8 mouse cellular contexts compared by ENCODE assay signal in the genomic region with DNA sequence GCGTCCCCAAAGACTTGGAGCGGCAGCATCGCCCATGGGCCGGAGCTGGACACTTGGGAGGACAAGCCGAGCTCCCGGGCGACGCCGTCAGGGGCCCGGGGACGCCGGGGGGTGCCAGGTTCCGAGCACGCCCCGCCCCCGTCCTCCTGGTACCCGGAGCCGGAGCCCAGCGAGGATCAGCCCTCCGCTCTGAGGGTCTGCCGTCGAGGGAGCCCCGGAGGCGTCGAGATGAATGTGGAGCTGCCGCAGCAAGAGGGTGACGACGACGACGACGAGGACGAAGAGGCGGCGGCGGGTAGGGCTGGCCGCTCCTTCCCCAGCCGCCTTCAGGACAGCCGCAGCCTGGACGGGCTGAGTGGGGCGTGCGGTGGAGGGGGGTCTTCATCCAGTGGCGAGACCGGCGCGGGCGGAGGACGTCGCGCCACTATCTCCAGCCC. TPM values are rescaled to one million over a fixed set of nuclear protein-coding genes. Genes with fewer than 3 reads are reported as not detected.
DNase-seq lines count a peak whose midpoint lies in the region; ATAC-seq and TF ChIP-seq lines count a peak whose summit lies in the region.

No protein-coding gene starts in this region.

- H3K27me3 ChIP-seq in heart, embryonic 14.5 days (ENCODE audit: control insufficient read depth, insufficient read depth, low read length) = no peaks in the 10 kb centered on the region
- H3K27me3 ChIP-seq in CH12.LX (replicated peaks) = peaks cover 3% of the 10 kb centered on the region
- H3K27me3 ChIP-seq in hindbrain, embryonic 10.5 days (ENCODE audit: insufficient read depth, poor library complexity, severe bottlenecking) = peaks cover 8% of the 10 kb centered on the region; the same call in 1 of the 2 replicates
- H3K27me3 ChIP-seq in liver, embryonic 14.5 days (ENCODE audit: control insufficient read depth, insufficient read depth, low read length) = no peaks in the 10 kb centered on the region

- TF ChIP-seq EP300 in CH12.LX (IDR thresholded peaks at IDR 0.05; ENCODE audit: low read length) = no peak
- no peak for TF ChIP-seq EP300 in liver, embryonic 14.5 days (IDR thresholded peaks at IDR 0.05; ENCODE audit: low read depth)

- H3K9me3 ChIP-seq in heart, embryonic 14.5 days (ENCODE audit: control insufficient read depth, low read length) = no peaks in the 10 kb centered on the region
- H3K9me3 ChIP-seq in CH12.LX (replicated peaks; ENCODE audit: low read length) = no peaks in the 10 kb centered on the region
- H3K9me3 ChIP-seq in hindbrain, embryonic 10.5 days = no peaks in the 10 kb centered on the region
- no peaks in the 10 kb centered on the region for H3K9me3 ChIP-seq in liver, embryonic 14.5 days (ENCODE audit: control insufficient read depth, low read length)

- no peak for TF ChIP-seq RAD21 in CH12.LX (IDR thresholded peaks at IDR 0.05; ENCODE audit: low read depth, low read length)

- no peak for DNase-seq in heart, adult 11 months
- no peak for DNase-seq in CH12.LX (ENCODE audit: extremely low read depth)
- no peak for DNase-seq in hindbrain, embryonic 10.5 days (ENCODE audit: low spot score)
- DNase-seq in liver, embryonic 14.5 days (ENCODE audit: low read depth in 3 of 3, low spot score in 3 of 3) = no peak
- DNase-seq in testis, postnatal 10 days (ENCODE audit: low spot score) = peak; percentile 80
- DNase-seq in ovary, adult 18-20 months (ENCODE audit: low spot score) = no peak

- ATAC-seq in heart, embryonic 14.5 days (ENCODE audit: insufficient number of reproducible peaks, insufficient read depth, low FRiP score, low read depth) = peak; percentile 20
- ATAC-seq in liver, embryonic 14.5 days (ENCODE audit: insufficient read depth) = peak; percentile 7; the same call in 1 of the 2 replicates

- TF ChIP-seq CTCF in CH12.LX (conservative IDR thresholded peaks at IDR 0.05 in 1 of 2, IDR thresholded peaks at IDR 0.05 in 1 of 2; ENCODE audit: low read depth in 2 of 2, low read length in 2 of 2) = no peak
- no peak for TF ChIP-seq CTCF in bone marrow, adult 2 months (IDR thresholded peaks at IDR 0.05; ENCODE audit: control insufficient read depth, insufficient read depth, low read length)
- TF ChIP-seq CTCF in liver, embryonic 14.5 days (IDR thresholded peaks at IDR 0.05; ENCODE audit: low read depth) = no peak

- peak overlapping the region; percentile 93 for H3K9ac ChIP-seq in heart, embryonic 14.5 days (ENCODE audit: low read length)
- H3K9ac ChIP-seq in CH12.LX (ENCODE audit: insufficient read depth, low read depth) = peak overlapping the region; percentile 92
- H3K9ac ChIP-seq in liver, embryonic 14.5 days (replicated peaks) = peak overlapping the region; percentile 88

- WGBS in heart, embryonic 14.5 days = 0% methylated on average over 48 of the region's 49 CpGs
- WGBS in bone marrow, adult 2 months = under 1% methylated on average over 49 of the region's 49 CpGs
- WGBS in hindbrain, embryonic 10.5 days = under 1% methylated on average over 49 of the region's 49 CpGs
- under 1% methylated on average over 48 of the region's 49 CpGs for WGBS in liver, embryonic 14.5 days (ENCODE audit: insufficient replicate concordance)

- H3K27ac ChIP-seq in heart, embryonic 14.5 days (replicated peaks in 1 of 2; ENCODE audit: control insufficient read depth in 1 of 2, insufficient read depth in 1 of 2, low read depth in 2 of 2, low read length in 2 of 2) = peak overlapping the region; percentile 75 to 95
- H3K27ac ChIP-seq in CH12.LX (ENCODE audit: insufficient read depth, low read depth) = peak overlapping the region; percentile 53
- peak overlapping the region; percentile 97 for H3K27ac ChIP-seq in bone marrow, adult 2 months (ENCODE audit: control insufficient read depth, insufficient read depth, low read depth, low read length, poor library complexity)
- peak overlapping the region; percentile 93 for H3K27ac ChIP-seq in hindbrain, embryonic 10.5 days
- peak overlapping the region; percentile 45 for H3K27ac ChIP-seq in liver, embryonic 14.5 days

- in situ Hi-C loops in CH12.LX (cut with MboI; ENCODE audit: low pct_ligation_motif_present, low pct_unique_long_range_greater_than_20kb, low sequenced_read_pairs) = loop anchor here (5.0 kb wide), 1 partner anchor 57 kb away; no protein-coding TSS in a partner anchor

- dilution Hi-C loops in CH12.LX (cut with MboI; ENCODE audit: extremely low pct_ligation_motif_present, extremely low pct_unique_long_range_greater_than_20kb, low sequenced_read_pairs) = no loop called here

- TF ChIP-seq POLR2A in CH12.LX (IDR thresholded peaks at IDR 0.05; ENCODE audit: low read depth, low read length) = no peak
- TF ChIP-seq POLR2A in bone marrow, adult 2 months (IDR thresholded peaks at IDR 0.05; ENCODE audit: borderline replicate concordance, control insufficient read depth, low read depth, low read length) = no peak

- H3K36me3 ChIP-seq in heart, embryonic 14.5 days (ENCODE audit: control insufficient read depth, insufficient read depth, low read length) = no peaks in the 10 kb centered on the region
- peaks cover 0 to 10% of the 10 kb centered on the region in 2 experiments for H3K36me3 ChIP-seq in CH12.LX (replicated peaks in 1 of 2; ENCODE audit: control insufficient read depth in 1 of 2, insufficient read depth in 1 of 2, low read length in 1 of 2)
- no peaks in the 10 kb centered on the region for H3K36me3 ChIP-seq in hindbrain, embryonic 10.5 days
- H3K36me3 ChIP-seq in liver, embryonic 14.5 days (replicated peaks; ENCODE audit: control insufficient read depth, insufficient read depth, low read depth) = no peaks in the 10 kb centered on the region

- peak overlapping the region; percentile 73 to 95 for H3K4me3 ChIP-seq in heart, embryonic 14.5 days (ENCODE audit: control insufficient read depth in 1 of 2, insufficient read depth in 1 of 2, low read depth in 1 of 2, low read length in 2 of 2)
- peak overlapping the region; percentile 77 to 87 (median 87) for H3K4me3 ChIP-seq in CH12.LX (replicated peaks in 1 of 3; ENCODE audit: low read depth in 2 of 3, low read length in 2 of 3, poor library complexity in 1 of 3)
- peak overlapping the region; percentile 88 for H3K4me3 ChIP-seq in bone marrow, adult 2 months (replicated peaks; ENCODE audit: control insufficient read depth, low read depth, low read length)
- H3K4me3 ChIP-seq in hindbrain, embryonic 10.5 days = peak overlapping the region; percentile 83
- H3K4me3 ChIP-seq in liver, embryonic 14.5 days (ENCODE audit: insufficient read depth in 1 of 2, low read depth in 2 of 2, low read length in 2 of 2) = peak overlapping the region; percentile 77 to 80

- H3K4me2 ChIP-seq in heart, embryonic 14.5 days (ENCODE audit: low read length) = peak overlapping the region; percentile 84
- H3K4me2 ChIP-seq in CH12.LX (ENCODE audit: insufficient read depth, low read depth, poor library complexity, severe bottlenecking) = peak overlapping the region; percentile 64
- H3K4me2 ChIP-seq in liver, embryonic 14.5 days (ENCODE audit: low read depth) = peak overlapping the region; percentile 97

- no peaks in the 10 kb centered on the region; the same call in none of the 2 replicates for H3K79me2 ChIP-seq in CH12.LX (replicated peaks; ENCODE audit: control insufficient read depth, extremely low read depth, insufficient read depth, poor library complexity, severe bottlenecking)

- H3K4me1 ChIP-seq in heart, embryonic 14.5 days (ENCODE audit: control insufficient read depth in 2 of 2, insufficient read depth in 2 of 2, low read length in 2 of 2) = peaks cover 13 to 28% of the 10 kb centered on the region in 2 experiments
- H3K4me1 ChIP-seq in CH12.LX (ENCODE audit: control insufficient read depth in 1 of 2, insufficient read depth in 2 of 2) = peaks cover 0 to 34% of the 10 kb centered on the region in 2 experiments; a peak in 2 of 4 replicates
- peaks cover 6% of the 10 kb centered on the region; the same call in 1 of the 2 replicates for H3K4me1 ChIP-seq in bone marrow, adult 2 months (ENCODE audit: control insufficient read depth, insufficient read depth, low read length)
- H3K4me1 ChIP-seq in hindbrain, embryonic 10.5 days (replicated peaks) = peaks cover 47% of the 10 kb centered on the region
- H3K4me1 ChIP-seq in liver, embryonic 14.5 days (replicated peaks; ENCODE audit: control insufficient read depth in 2 of 2, insufficient read depth in 2 of 2, low read length in 1 of 2) = peaks cover 7 to 26% of the 10 kb centered on the region in 2 experiments

RNA-seq across cellular contexts. Expression of a gene that starts 0.5 kb away (rescaled TPM):
- 13.0 and 14.1 TPM in 2 replicates for polyA plus RNA-seq in heart, embryonic 14.5 days (2014; fragmentation: Nextera tagmentation; extraction: Ambion mirVana)
- total RNA-seq in CH12.LX (2012; rRNA removed) (9.7 and 11.1 TPM in 2 replicates), CH12.LX (2014; rRNA removed) (5.1 and 7.3 TPM in 2 replicates)
- polyA plus RNA-seq in CH12.LX (2012; ENCODE audit: insufficient read length, low read depth) = 5.4 and 6.2 TPM in 2 replicates
- 16.4 and 18.4 TPM in 2 replicates for polyA plus RNA-seq in bone marrow, adult 2 months (2011; ENCODE audit: insufficient read depth, insufficient read length, low replicate concordance, missing spikeins)
- polyA plus RNA-seq in hindbrain, embryonic 10.5 days (2016; fragmentation: Nextera tagmentation; extraction: Ambion mirVana) = 8.5 and 12.6 TPM in 2 replicates
- 3.0 and 3.4 TPM in 2 replicates for polyA plus RNA-seq in liver, embryonic 14.5 days (2012; rRNA removed)
- 2.2 and 3.0 TPM in 2 replicates for polyA plus RNA-seq in liver, embryonic 14.5 days (2014; fragmentation: Nextera tagmentation; extraction: Ambion mirVana)

RNA-seq across cellular contexts. Expression of a gene that starts 10.6 kb away (rescaled TPM):
- 33.5 and 34.4 TPM in 2 replicates for polyA plus RNA-seq in heart, embryonic 14.5 days (2014; fragmentation: Nextera tagmentation; extraction: Ambion mirVana)
- total RNA-seq in CH12.LX (2012; rRNA removed) (24.4 and 30.1 TPM in 2 replicates), CH12.LX (2014; rRNA removed) (20.3 and 31.3 TPM in 2 replicates)
- polyA plus RNA-seq in CH12.LX (2012; ENCODE audit: insufficient read length, low read depth) = 13.4 and 22.6 TPM in 2 replicates
- polyA plus RNA-seq in bone marrow, adult 2 months (2011; ENCODE audit: insufficient read depth, insufficient read length, low replicate concordance, missing spikeins) = 16.3 and 31.0 TPM in 2 replicates
- 56.6 and 57.6 TPM in 2 replicates for polyA plus RNA-seq in hindbrain, embryonic 10.5 days (2016; fragmentation: Nextera tagmentation; extraction: Ambion mirVana)
- 12.0 and 18.0 TPM in 2 replicates for polyA plus RNA-seq in liver, embryonic 14.5 days (2012; rRNA removed)
- polyA plus RNA-seq in liver, embryonic 14.5 days (2014; fragmentation: Nextera tagmentation; extraction: Ambion mirVana) = 21.9 and 29.3 TPM in 2 replicates

RNA-seq across cellular contexts. Expression of a gene that starts 14.5 kb away (rescaled TPM):
- polyA plus RNA-seq in heart, embryonic 14.5 days (2014; fragmentation: Nextera tagmentation; extraction: Ambion mirVana) = 61.7 and 64.8 TPM in 2 replicates
- total RNA-seq in CH12.LX (2012; rRNA removed) (170 and 177 TPM in 2 replicates), CH12.LX (2014; rRNA removed) (181 and 190 TPM in 2 replicates)
- polyA plus RNA-seq in CH12.LX (2012; ENCODE audit: insufficient read length, low read depth) = 178 and 200 TPM in 2 replicates
- 53.2 and 100 TPM in 2 replicates for polyA plus RNA-seq in bone marrow, adult 2 months (2011; ENCODE audit: insufficient read depth, insufficient read length, low replicate concordance, missing spikeins)
- 184 and 228 TPM in 2 replicates for polyA plus RNA-seq in hindbrain, embryonic 10.5 days (2016; fragmentation: Nextera tagmentation; extraction: Ambion mirVana)
- polyA plus RNA-seq in liver, embryonic 14.5 days (2012; rRNA removed) = 65.6 and 78.6 TPM in 2 replicates
- polyA plus RNA-seq in liver, embryonic 14.5 days (2014; fragmentation: Nextera tagmentation; extraction: Ambion mirVana) = 90.8 and 94.3 TPM in 2 replicates

RNA-seq across cellular contexts. Expression of a gene that starts 28.3 kb away (rescaled TPM):
- 81.5 and 93.9 TPM in 2 replicates for polyA plus RNA-seq in heart, embryonic 14.5 days (2014; fragmentation: Nextera tagmentation; extraction: Ambion mirVana)
- total RNA-seq in CH12.LX (2012; rRNA removed) = 8.0 and 8.2 TPM in 2 replicates
- 1.3 and 1.4 TPM in 2 replicates for total RNA-seq in CH12.LX (2014; rRNA removed)
- polyA plus RNA-seq in CH12.LX (2012; ENCODE audit: insufficient read length, low read depth) = 26.0 and 26.7 TPM in 2 replicates
- polyA plus RNA-seq in bone marrow, adult 2 months (2011; ENCODE audit: insufficient read depth, insufficient read length, low replicate concordance, missing spikeins) = 50.5 and 55.9 TPM in 2 replicates
- 67.1 and 108 TPM in 2 replicates for polyA plus RNA-seq in hindbrain, embryonic 10.5 days (2016; fragmentation: Nextera tagmentation; extraction: Ambion mirVana)
- polyA plus RNA-seq in liver, embryonic 14.5 days (2012; rRNA removed) = 23.0 and 23.1 TPM in 2 replicates
- 11.4 and 12.6 TPM in 2 replicates for polyA plus RNA-seq in liver, embryonic 14.5 days (2014; fragmentation: Nextera tagmentation; extraction: Ambion mirVana)

RNA-seq across cellular contexts. Expression of a gene that starts 35.0 kb away (rescaled TPM):
- 16.0 and 17.8 TPM in 2 replicates for polyA plus RNA-seq in heart, embryonic 14.5 days (2014; fragmentation: Nextera tagmentation; extraction: Ambion mirVana)
- total RNA-seq in CH12.LX (2012; rRNA removed) (11.5 and 11.8 TPM in 2 replicates), CH12.LX (2014; rRNA removed) (2.8 and 3.2 TPM in 2 replicates)
- polyA plus RNA-seq in CH12.LX (2012; ENCODE audit: insufficient read length, low read depth) = 37.9 and 38.3 TPM in 2 replicates
- 28.8 and 46.2 TPM in 2 replicates for polyA plus RNA-seq in bone marrow, adult 2 months (2011; ENCODE audit: insufficient read depth, insufficient read length, low replicate concordance, missing spikeins)
- polyA plus RNA-seq in hindbrain, embryonic 10.5 days (2016; fragmentation: Nextera tagmentation; extraction: Ambion mirVana) = 7.8 and 9.8 TPM in 2 replicates
- 1.8 and 1.9 TPM in 2 replicates for polyA plus RNA-seq in liver, embryonic 14.5 days (2012; rRNA removed)
- polyA plus RNA-seq in liver, embryonic 14.5 days (2014; fragmentation: Nextera tagmentation; extraction: Ambion mirVana) = 3.0 and 4.2 TPM in 2 replicates

Comparison
In these comparisons a context has a peak if more than half of its experiments do, and no peak if none do; other contexts are left out.
1. H3K27ac ChIP-seq: peak in every context shown above with its lines; median percentile 97 in bone marrow, adult 2 months; 93 in hindbrain, embryonic 10.5 days; 85 in heart, embryonic 14.5 days; 53 in CH12.LX; 45 in liver, embryonic 14.5 days.